Mouse (Mus musculus) cortical plate, adult 2 months (tissue): ENCODE results near the gene Rad54l. TPM values are rescaled to one million over a fixed set of nuclear protein-coding genes. Genes with fewer than 3 reads are reported as not detected.
A peak's percentile ranks its signal among the peaks of the same experiment; 100 is the strongest.

Experiments used
- H3K27ac ChIP-seq: fragments of 200-500 bp; 2 replicates; pipeline ENCODE4 v1.5.1; 2012; ENCODE audit warnings: low read length, control low read depth, inconsistent platforms; ENCODE audit not compliant: insufficient read depth
- H3K4me1 ChIP-seq: fragments of 200-500 bp; 2 replicates; pipeline ENCODE4 v1.6.1; 2011; ENCODE audit warnings: low read length; ENCODE audit not compliant: control insufficient read depth, insufficient read depth
- H3K4me3 ChIP-seq: fragments of 200-500 bp; 2 replicates; pipeline ENCODE4 v1.5.1; 2011; ENCODE audit warnings: mild to moderate bottlenecking, low read length, control low read depth; ENCODE audit not compliant: insufficient read depth
- CTCF ChIP-seq: fragments of 200-500 bp; IDR thresholded peaks from 2 replicates; pipeline ENCODE4 v1.5.1; 2011; ENCODE audit warnings: mild to moderate bottlenecking, control low read depth, low read length; ENCODE audit not compliant: insufficient read depth; ENCODE audit errors: extremely low read depth
- POLR2A ChIP-seq: fragments of 200-500 bp; IDR thresholded peaks from 2 replicates; pipeline ENCODE4 v1.6.1; 2011; ENCODE audit warnings: mild to moderate bottlenecking, low read length, control low read depth; ENCODE audit not compliant: insufficient read depth; ENCODE audit errors: extremely low read depth
- polyA plus RNA-seq: library from polyadenylated mRNA; depleted of rRNA; stranded (reverse); fragments of >200 nt; gene quantifications from 2 replicates; pipeline ENCODE4 v1.2.3, GENCODE M21; 2012

Gene Rad54l
- polyA plus RNA-seq, 1 experiment = 1.1 TPM

DNA sequence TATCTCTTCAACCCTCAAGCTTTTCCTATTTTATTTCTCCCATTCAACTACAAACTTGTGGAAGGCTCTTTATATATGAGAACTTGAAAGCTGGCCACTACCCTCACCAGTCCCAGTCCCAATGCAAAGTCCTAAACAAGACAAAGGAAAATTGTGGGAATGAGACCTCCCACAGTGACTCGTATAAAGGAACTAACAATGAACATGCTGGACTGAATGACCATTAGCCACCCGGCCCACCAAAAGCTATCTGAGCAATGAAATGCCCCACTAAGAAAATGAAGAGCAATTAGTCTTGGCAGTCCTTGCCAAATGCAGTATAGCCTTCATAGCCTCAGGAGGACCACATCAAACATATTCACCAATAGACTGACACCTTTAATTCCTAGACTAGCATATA lies 12.0 kb downstream of the Rad54l start:
- H3K27ac ChIP-seq = no peak overlapping the region
- H3K4me1 ChIP-seq = no peaks in the 10 kb centered on the region
- TF ChIP-seq CTCF = no peak
- no peak for TF ChIP-seq POLR2A
- no peak overlapping the region for H3K4me3 ChIP-seq

DNA sequence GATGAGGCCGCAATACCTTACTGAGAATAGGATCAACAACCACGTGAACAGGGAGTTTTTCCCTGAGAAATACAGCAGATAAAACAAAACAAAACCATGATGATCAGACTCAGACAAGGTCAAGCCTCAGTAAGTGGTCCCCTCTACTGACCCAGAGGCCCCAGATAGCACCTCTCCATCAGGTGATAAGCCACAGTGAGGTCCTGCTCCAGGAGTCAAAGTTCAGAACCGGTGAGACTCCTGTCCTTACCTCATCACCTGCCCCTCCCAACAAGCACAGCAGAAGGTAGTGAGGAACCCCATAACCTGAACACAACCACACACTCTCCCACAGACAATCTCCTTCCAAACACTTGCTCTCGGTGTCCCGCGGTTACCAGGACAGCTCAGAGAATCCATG lies 12.8 kb downstream of the Rad54l start:
- Histone ChIP-seq H3K27ac (no peak overlapping the region), H3K4me1 (no peaks in the 10 kb centered on the region), H3K4me3 (no peak overlapping the region)
- TF ChIP-seq POLR2A = no peak
- TF ChIP-seq CTCF = no peak

DNA sequence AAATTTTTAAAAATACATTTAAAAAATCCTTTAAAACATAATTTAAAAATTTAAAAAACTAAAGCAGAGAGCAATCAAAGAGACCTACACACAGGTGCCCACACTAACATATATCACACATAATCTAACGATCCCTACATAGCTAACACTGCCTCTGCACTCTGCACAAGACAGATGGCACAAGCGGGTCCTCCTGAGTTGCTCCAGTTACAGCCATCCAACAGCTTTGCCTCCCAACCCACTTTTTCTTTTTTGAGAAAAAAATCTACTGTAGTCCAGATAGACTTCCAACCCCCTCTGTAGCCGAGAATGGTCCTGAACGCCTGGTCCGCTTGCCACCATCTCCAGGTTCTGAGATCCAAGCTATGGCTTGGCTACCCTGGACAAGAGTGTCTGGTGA lies 18.2 kb downstream of the Rad54l start:
- TF ChIP-seq POLR2A (no peak), CTCF (no peak)
- H3K4me3 ChIP-seq = no peak overlapping the region
- no peak overlapping the region; the same call in 1 of the 2 replicates for H3K27ac ChIP-seq
- H3K4me1 ChIP-seq = no peaks in the 10 kb centered on the region

DNA sequence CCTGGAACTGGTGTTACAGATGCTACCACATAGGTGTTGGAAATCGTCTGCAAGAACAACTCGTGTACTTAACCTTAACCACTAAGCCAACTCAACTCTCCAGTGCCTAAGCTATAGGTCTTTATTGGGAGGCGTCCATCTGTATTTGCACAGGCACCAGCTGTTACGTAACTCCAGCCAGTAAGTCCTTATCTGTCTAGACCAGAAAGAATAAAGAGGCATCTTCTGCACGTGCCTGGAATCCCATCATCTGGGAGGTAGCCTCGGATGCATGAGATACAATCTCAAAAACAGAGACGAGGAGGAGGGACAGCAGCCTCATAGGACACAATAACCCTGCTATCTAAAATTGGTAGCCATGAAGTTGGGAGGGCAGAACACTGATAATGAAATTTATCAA lies 22.5 kb downstream of the Rad54l start:
- Histone ChIP-seq H3K27ac (no peak overlapping the region), H3K4me3 (no peak overlapping the region), H3K4me1 (no peaks in the 10 kb centered on the region)
- no peak for TF ChIP-seq CTCF
- no peak for TF ChIP-seq POLR2A

DNA sequence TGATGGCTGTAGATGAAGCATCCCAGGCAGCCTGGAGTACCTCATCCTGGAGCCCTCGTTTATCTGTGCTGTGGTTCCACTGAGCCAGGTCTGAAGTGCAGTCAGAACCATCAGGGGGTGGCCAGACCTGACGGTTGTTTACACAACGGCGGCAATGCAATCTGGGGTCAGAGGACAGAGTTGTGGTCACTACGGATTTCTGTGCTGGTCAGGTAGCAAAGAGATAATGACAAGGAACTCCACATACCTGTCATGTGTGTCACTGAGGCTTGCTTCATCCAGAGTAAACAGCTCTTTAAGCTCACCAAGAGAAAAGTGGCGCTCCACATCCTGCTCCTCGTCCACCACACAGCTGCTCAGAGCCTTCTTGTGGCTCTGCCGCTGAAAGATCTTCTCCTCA lies 26.3 kb downstream of the Rad54l start:
- TF ChIP-seq POLR2A (no peak), CTCF (no peak)
- Histone ChIP-seq H3K4me3 (no peak overlapping the region), H3K27ac (no peak overlapping the region), H3K4me1 (peaks cover 3% of the 10 kb centered on the region; the same call in 1 of the 2 replicates)

DNA sequence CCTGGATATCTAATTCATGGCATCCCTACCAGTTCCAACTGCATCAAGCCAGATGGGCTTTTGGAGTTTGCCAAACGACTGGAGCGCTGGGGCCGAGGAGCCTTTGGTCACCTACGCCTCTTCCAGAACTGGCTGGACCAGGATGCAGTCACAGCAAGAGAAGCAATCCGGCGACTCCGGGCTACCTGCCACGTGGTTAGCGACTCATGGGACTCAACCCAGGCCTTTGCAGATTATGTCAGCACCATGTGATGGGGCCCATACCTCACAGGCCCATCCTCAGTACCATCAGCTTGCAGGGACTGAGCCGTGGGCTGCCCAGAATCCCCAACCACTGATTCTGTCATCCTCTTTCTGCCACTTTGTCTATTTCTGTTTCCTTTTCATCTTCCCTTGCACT lies 27.2 kb downstream of the Rad54l start:
- Histone ChIP-seq H3K4me3 (no peak overlapping the region), H3K4me1 (peaks cover 3% of the 10 kb centered on the region; the same call in 1 of the 2 replicates), H3K27ac (no peak overlapping the region)
- TF ChIP-seq POLR2A (no peak), CTCF (no peak)

DNA sequence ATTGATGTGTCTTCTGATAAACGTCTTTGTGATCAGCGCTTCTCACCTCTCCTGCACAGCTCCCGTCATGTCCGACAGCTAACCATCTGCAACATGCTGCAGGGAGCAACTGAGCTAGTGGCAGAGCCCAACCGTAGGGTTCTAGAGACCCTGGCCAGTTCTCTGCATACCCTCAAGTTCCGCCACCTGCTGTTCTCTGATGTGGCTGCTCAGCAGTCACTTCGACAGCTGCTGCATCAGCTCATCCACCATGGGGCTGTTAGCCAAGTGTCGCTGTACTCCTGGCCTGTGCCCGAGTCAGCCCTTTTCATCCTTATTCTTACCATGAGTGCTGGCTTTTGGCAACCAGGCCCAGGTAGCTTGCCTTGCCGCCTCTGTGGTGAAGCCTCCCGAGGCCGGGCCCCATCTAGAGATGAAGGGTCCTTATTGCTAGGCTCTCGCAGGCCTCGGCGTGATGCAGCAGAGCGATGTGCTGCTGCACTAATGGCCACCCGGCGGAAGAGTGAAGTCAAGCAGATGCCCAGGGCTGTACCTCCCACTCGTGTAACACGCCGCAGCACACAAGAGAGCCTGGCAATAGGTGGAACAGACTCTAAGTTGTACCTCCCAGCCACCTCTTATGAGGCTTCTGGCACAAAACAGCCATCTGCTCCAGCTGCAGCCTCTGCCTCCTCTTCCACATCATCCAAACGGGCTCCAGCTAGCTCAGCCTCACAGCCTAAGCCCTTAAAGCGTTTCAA lies 34.8 kb downstream of the Rad54l start:
- H3K27ac ChIP-seq = no peak overlapping the region

DNA sequence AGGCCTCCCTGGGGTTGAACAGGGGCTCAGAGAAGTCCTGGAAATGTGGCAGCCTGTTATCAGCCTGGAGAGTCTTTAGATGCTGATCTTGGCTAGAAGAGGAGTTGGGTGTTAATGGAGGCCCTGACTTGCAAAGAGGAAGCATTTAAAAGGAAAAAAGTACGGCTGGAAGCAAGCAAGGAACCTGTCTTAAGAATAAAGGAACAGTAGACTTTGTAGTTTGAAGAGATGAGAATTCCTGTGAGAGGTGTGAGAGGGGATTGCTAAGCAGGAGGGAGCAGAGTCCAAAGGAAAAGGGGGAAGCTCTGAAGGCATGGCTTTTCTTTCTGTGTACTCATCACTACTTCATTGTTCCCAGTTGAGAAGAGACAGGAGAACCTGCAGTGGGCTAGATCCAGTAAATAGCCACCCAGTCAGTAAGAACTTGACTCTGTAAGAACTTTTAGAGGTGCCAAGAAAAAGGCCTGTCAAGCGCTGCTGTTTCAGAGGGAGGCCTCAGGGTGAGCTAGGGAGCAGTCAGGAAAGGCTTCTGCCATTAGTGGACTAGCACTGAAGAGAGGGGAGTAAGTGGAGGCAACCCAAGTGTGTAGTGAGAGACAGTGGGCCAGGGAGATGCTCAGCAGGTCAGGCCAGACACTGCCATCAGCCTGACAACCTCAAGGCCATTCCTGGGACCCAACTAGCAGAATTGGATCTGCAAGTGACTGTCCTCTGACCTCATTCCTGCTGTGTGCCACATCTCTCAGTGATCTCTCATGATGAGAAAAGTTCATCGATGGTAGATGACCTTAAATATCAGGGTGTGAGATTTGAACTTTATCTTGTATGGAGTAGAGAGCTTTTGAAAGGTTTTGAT lies 46.0 kb downstream of the Rad54l start:
- Histone ChIP-seq H3K4me1 (peaks cover 6% of the 10 kb centered on the region), H3K27ac (0 out of 2 replicates have a peak overlapping the region, but pooled peaks have one; percentile 2), H3K4me3 (peak overlapping the region; percentile 59; the same call in 1 of the 2 replicates)
- TF ChIP-seq POLR2A (no peak), CTCF (no peak)

More for the DNA sequence above, 34.8 kb downstream of the Rad54l start:
- TF ChIP-seq CTCF (no peak), POLR2A (no peak)
- Histone ChIP-seq H3K4me3 (no peak overlapping the region), H3K4me1 (0 out of 2 replicates have a peak, but pooled peaks cover 1% of the 10 kb centered on the region)

DNA sequence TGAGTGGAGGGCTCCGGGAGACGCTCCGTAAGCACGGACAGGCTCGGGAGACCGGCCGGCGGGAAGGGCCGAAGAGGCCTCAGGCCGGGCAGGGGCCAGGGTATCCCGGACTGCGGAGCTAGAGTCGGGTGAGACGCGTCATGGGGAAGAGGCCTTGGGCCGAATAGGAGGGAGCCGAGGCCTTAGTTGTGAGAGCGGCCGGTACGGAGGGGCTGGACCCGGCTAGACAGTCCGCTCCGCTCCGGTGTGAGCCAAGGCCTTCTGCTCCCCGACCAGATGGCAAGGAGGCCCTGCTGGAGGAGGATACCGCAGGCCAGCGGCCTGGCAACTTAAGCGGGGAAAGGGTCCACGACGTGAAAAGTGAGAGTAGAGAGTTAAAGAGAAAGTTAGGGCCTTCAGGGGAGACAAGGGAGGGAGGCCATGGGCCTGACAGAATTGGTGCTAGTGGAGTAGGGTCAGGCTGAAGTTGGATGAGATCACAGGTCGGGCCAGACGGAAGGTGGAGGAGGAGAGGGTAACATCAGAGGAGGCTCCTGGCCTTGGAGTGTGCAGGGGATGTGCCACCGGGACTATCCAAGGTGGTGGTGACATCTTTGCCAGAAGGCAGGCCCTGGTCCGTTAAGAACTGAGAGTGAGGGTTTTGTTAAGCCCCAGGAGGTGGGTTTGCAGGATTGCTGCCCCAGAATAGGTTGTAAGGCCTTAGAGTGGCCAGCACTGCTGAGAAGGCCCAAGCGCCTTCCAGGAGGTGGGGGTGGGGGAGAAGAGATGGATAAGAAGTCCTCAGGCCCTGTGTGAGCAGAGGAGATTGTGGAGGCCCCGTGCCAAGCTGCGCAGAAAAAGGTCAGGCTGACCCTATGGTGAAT lies 46.9 kb downstream of the Rad54l start:
- TF ChIP-seq POLR2A = no peak
- no peak for TF ChIP-seq CTCF
- Histone ChIP-seq H3K4me1 (peaks cover 6% of the 10 kb centered on the region), H3K27ac (peak overlapping the region; percentile 78), H3K4me3 (peak overlapping the region; percentile 59)
